ENCODE assay signal across 9 mouse cellular contexts in genomic region chr1:73962049-73962448, GRCm38 (mm10).
DNase-seq lines count a peak whose midpoint lies in the region; ATAC-seq and TF ChIP-seq lines count a peak whose summit lies in the region.
"Had no signal": no experiment of that assay in that cellular context is flagged by ENCODE, and none has a peak within 500 bp of the region (broad histone marks: within the 10 kb centered on the region; RNA-seq: fewer than 3 reads in every experiment).

No protein-coding gene starts in this region.

- H3K4me3 ChIP-seq in left cerebral cortex, adult 2 months, result peak overlapping the region; percentile 44
- peak overlapping the region; percentile 27; the same call in 1 of the 2 replicates for H3K4me3 ChIP-seq in intestine, embryonic 15.5 days (replicated peaks)

- no peaks in the 10 kb centered on the region for H3K9me3 ChIP-seq in intestine, embryonic 15.5 days

- no peak for TF ChIP-seq CTCF in left cerebral cortex, adult 2 months (IDR thresholded peaks at IDR 0.05)

- peaks cover 51% of the 10 kb centered on the region for H3K4me1 ChIP-seq in intestine, embryonic 15.5 days (replicated peaks)

- WGBS in intestine, embryonic 15.5 days, result 84% methylated on average over 5 of the region's 5 CpGs

- H3K4me2 ChIP-seq in intestine, embryonic 15.5 days (replicated peaks), result peak overlapping the region; percentile 61

- H3K9ac ChIP-seq in intestine, embryonic 15.5 days, result peak overlapping the region; percentile 51; the same call in 1 of the 2 replicates

- H3K27ac ChIP-seq in left cerebral cortex, adult 2 months, result peak overlapping the region; percentile 78
- peak overlapping the region; percentile 91; the same call in 1 of the 2 replicates for H3K27ac ChIP-seq in intestine, embryonic 15.5 days

- peak; percentile 57 for DNase-seq in adrenal gland, adult 2 months
- no peak for DNase-seq in adrenal gland, adult 18-20 months (ENCODE audit: low spot score in 2 of 2)
- DNase-seq in left cerebral cortex, adult 2 months (ENCODE audit: extremely low spot score in 1 of 2, low spot score in 2 of 2), result no peak
- no peak for DNase-seq in left cerebral cortex, adult 8-10 months (ENCODE audit: low spot score in 2 of 2)
- DNase-seq in skeletal muscle tissue, adult 2 months (ENCODE audit: low read depth, low spot score), result peak; percentile 76
- DNase-seq in left cerebral cortex, postnatal 14 days (ENCODE audit: low spot score in 2 of 2), result no peak
- DNase-seq in cerebellum, adult 8-10 months, result no peak
- DNase-seq: thymus, adult 2 months had no signal

- no peak for ATAC-seq in intestine, embryonic 15.5 days

- H3K36me3 ChIP-seq in intestine, embryonic 15.5 days, result no peaks in the 10 kb centered on the region

- no peaks in the 10 kb centered on the region for H3K27me3 ChIP-seq in intestine, embryonic 15.5 days (replicated peaks)

- intact Hi-C loops in left cerebral cortex, adult 2 months (cut with DNase I), result loop anchor here (2.0 kb wide), 1 partner anchor 19 kb away; no protein-coding TSS in a partner anchor
- intact Hi-C loops in left cerebral cortex, postnatal 14 days (cut with DNase I), result no loop called here

Comparison
In these comparisons a context has a peak if more than half of its experiments do, and no peak if none do; other contexts are left out.
1. DNase-seq: peak in adrenal gland, adult 2 months (single experiment) and skeletal muscle tissue, adult 2 months (single experiment); none in adrenal gland, adult 18-20 months (0 of 2), left cerebral cortex, adult 2 months (0 of 2), left cerebral cortex, adult 8-10 months (0 of 2), left cerebral cortex, postnatal 14 days (0 of 2) and cerebellum, adult 8-10 months (single experiment).